Mouse (Mus musculus): ENCODE results near the gene Cebpb. TPM values are rescaled to one million over a fixed set of nuclear protein-coding genes. Genes with fewer than 3 reads are reported as not detected.

Cebpb gene
- total RNA-seq, 2 experiments from 2014 or later = 25.7 to 35.7 TPM

DNA sequence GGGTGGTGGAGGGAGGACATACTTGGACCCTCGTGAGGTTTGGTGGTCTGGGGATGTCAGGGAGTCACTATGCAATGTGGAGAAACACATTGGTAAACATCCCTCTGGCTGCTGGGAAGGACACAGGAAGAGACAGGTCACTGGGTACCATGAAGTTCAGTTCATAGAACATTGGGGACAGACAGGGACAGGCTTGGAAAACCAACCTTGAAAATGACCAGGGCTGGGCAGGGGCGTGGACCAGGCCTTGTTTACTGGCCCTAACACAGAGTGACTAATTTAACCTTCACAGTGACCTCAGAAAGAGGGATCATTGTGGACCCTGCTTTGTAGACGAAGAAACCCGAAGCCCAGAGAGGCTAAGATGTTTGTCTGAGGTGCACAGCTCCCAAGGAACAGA, 30.8 kb downstream of the Cebpb start:
- no peak for DNase-seq (ENCODE audit: low spot score in 2 of 2)

DNA sequence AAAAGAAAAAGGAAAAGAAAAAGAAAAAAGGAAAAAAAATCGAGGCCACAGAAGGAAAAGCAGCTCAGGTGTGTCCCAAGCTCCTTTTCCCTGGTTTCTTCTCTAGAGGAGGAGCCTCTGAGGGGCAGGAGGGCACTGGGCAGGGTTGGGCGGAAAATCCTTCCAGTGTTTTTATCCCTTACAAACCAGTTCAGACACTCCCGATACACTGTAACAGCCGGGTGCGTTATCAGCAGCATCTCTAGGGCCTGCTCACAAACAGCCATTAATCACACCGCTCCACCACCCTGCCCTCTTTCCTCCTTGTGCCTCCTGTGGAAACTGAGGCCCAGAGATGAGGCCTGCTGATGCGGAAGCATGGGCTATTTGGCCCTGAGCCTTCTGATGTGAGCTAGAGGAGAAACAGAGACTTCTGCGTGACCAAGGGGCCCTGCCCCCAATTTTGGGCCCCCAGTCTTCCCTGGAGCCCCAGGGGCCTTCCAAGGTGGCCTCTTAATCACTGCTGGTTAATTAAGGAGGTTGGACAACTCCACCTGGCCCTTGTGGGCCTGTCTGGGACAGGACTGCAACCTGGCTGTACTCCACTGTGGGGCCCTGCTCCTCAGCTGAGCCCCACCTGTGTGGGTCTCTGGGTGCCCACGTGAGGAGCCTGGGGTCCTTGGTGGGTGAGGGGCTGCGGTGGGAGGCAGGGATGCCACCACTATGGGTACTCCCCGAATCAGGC, 32.6 kb downstream of the Cebpb start:
- no peak for DNase-seq (ENCODE audit: low spot score in 2 of 2)

DNA sequence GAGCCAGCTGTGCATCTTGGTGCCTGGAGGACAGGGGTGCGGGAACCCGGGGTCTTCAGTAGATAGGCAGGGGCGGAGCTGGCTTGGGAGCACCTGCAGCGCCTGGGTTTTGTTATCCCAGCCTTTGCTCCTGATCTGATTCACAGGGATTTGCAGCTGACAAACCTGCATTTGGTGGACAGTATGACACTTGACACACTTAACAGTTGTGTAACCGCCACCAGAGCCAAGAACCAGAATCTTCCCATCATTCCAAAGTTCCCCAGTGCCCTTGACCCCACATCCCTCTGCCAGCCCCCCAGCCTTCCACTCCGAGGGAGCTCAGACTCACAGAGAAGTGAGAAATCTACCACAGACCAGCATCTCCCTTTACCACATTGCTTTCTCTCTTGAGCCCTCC, 33.8 kb downstream of the Cebpb start:
- DNase-seq (ENCODE audit: low spot score in 2 of 2) = no peak

DNA sequence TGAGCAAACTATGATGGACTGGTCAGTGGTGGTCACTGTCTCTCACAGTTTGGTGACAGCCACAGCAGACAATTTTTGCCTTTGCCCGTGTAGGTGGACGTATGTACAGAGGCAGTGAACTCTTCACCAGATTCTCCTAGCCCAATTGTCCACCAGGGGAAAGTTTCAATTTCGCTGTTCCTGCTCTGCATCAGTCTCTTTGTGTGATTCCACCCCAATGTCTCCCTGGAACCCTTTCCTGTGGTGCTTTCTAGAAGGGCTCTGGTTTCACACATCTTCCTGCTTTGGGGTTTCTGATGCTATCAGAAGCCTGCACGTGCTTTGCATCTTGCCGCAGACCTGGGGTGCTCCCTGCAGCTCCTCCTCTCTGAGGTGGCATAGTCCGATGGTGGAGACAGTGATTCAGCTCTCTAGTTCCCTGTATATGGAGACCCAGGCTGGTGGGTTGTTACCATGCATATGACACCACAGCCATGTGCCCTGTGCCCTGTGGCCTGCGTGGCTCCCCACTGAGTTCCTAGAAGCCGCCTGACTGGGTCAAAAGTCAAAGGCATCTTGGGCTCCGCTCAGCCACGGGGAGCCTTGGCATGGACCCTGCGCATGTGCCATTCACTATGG, 35.0 kb downstream of the Cebpb start:
- DNase-seq (ENCODE audit: low spot score in 2 of 2) = no peak

DNA sequence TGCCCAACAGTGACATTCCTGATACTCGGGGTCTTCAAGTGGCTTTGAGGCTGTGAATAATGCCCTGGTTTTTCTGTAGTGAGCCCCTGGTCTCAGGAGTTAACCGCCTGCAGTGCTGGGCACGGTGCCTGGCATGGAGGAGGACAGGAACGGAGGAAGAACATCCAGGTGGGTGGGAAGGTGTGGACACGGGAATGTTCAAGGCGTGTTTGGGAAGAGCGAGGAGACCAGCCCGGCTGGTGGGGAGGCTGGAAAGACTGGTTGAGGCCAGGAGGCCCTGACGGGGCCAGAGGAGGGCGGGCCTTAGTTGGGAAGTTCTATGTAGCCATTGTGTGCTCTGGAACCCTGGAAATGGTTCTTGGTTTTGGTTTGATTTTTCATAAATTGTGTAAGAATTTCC, 37.2 kb downstream of the Cebpb start:
- DNase-seq (ENCODE audit: low spot score in 2 of 2) = no peak

DNA sequence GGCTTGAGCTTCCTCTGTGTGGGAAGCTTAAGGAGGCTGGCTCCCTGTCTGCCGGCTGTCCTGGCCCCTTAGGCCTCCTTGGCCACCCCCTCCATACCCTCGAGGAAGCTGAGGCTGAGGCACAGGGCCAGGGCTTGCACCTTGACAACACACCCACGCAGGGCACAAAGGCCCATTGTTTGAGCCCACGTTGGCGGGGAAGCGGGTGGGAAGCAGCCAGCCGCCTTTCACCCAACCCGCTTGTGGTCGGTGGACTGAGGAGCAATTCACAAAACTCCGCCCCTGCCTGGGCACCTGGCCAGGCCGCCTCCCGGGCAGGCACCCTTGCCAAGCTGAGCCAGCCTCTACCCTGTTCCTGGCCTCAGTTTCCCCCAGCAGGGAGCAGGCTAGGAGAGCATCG, 38.4 kb downstream of the Cebpb start:
- no peak for DNase-seq (ENCODE audit: low spot score in 2 of 2)

DNA sequence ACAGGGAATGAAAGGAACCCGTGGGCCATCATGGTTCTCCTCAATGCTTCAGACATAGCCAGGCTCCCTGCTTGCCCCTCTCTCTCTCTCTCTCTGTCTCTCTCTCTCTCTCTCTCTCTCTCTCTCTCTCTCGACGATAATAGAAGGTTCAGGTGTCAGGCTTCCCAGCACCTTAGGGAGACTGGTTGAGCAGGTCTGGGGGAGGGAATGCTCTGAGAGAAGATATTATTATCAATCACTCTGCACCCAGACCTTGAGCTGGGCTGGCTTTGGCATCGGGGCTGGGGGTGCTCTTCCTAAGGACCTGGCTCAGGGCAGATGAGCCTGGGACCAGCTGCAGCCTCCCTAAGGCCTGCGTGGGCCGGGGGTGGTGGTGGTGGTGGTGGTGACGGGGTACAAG, 41.3 kb downstream of the Cebpb start:
- no peak for DNase-seq (ENCODE audit: low spot score in 2 of 2)

DNA sequence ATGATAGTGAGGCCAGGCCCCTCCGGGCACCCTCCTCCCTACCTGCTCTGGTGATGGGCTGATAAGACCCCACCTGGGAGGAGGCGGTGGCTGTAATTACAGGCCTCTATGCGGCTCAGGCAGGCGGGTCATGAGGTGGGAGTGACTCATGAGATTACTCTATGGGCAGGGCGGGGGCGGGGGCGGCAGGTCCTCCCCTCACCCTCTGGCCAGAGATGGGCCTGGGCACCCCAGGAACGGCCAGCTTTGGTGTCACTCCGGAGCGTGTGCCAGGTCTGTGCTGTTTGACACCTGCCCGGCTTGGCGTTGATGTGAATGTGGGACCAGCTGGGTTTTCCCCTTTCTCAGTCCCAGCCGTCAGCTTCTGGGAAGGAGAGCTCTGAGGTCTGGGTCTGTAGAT, 42.4 kb downstream of the Cebpb start:
- no peak for DNase-seq (ENCODE audit: low spot score in 2 of 2)

DNA sequence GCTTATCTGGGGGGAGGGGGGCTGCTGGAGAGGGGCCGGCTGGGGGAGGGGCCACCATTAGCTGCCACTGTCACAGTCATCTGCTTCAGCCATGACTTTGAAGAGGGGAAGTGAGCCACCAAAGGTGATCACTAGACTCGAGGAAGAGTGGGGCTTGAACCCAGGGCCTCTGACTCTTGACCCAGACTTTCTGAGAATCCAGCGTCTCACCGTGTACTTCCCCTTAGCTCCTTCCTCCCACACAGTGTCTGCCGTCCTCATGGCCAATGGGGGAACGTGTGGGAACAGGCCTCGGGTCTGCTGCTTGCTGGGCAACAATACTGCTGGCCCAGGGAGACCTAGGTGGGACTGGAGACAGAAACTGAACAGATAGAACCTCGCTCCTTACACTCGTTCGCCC, 46.1 kb downstream of the Cebpb start:
- DNase-seq (ENCODE audit: low spot score in 2 of 2) = no peak

DNA sequence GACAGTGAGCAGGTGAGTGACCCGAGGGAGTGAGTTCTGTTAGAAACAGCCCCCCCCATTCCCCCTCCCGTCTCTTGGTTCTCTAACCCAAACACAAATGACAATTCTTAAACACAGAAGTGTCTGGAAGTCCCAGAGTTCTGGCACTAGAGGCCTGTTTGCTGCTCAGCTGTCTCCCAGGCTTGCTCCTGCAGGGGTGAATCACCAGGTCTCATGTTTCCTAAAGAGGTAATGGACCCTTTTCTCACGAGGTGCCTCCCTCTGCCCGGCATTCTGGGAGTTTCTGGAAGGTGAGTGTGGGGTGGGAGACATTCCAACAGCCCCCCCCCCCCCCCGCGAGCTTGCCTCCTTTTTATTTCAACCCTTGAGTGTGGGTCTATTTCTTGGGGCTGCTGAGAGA, 50.3 kb downstream of the Cebpb start:
- no peak for DNase-seq (ENCODE audit: low spot score in 2 of 2)

Small RNAs within 50 kb of the gene (microRNA-seq; reads per million reads assigned to microRNA genes)
- gene Gm22355 = not detected

Other genes with a start within 250 kb of the Cebpb start
- 10 to 100 TPM; 22.6 to 23.3 TPM for gene Rnf114, start 196.3 kb upstream of the Cebpb start, total RNA-seq (2021)
- gene Spata2, start 196.0 kb upstream of the Cebpb start, total RNA-seq (2021) = 10 to 100 TPM; 16.2 to 19.5 TPM
- gene Snai1, start 150.7 kb upstream of the Cebpb start, total RNA-seq (2021) = 1 to 10 TPM; 6.3 to 7.0 TPM
- 100 to 1,000 TPM; 183 to 193 TPM for gene Ube2v1, start 56.8 kb upstream of the Cebpb start, total RNA-seq (2021)
- 10 to 100 TPM; 20.3 to 22.9 TPM for gene Gm20431, start 27.4 kb upstream of the Cebpb start, total RNA-seq (2021)
- 10 to 100 TPM; 27.4 to 28.0 TPM for gene Tmem189, start 907 bp downstream of the Cebpb start, total RNA-seq (2021)
- 10 to 100 TPM; 28.5 to 31.3 TPM for gene Ptpn1, start 243.1 kb downstream of the Cebpb start, total RNA-seq (2021)